Mouse (Mus musculus) midbrain, embryonic 16.5 days (tissue): ENCODE results near the gene Armcx1. TPM values are rescaled to one million over a fixed set of nuclear protein-coding genes. Genes with fewer than 3 reads are reported as not detected.
A peak's percentile ranks its signal among the peaks of the same experiment; 100 is the strongest.
"Not testable (repeated sequence)": the region's sequence is repeated elsewhere in the genome, so short reads cannot be mapped to it uniquely, and the experiment has no call there.

Source experiments
- ATAC-seq: fragments of 200-750 bp; cut with Nextera tagmentation; 2 replicates; pipeline ENCODE4 v1.8.0; 2017; ENCODE audit warnings: moderate TSS enrichment
- H3K27ac ChIP-seq: fragments of 300-500 bp; sonication (generic); 2 replicates; pipeline ENCODE4 v1.5.1; 2014; ENCODE audit warnings: mild to moderate bottlenecking, low read length, mixed read lengths
- H3K27me3 ChIP-seq: fragments of 300-500 bp; sonication (generic); 2 replicates; pipeline ENCODE4 v1.6.1; 2014; ENCODE audit warnings: low read depth, low read length, mixed read lengths; ENCODE audit not compliant: control insufficient read depth, insufficient read depth
- H3K36me3 ChIP-seq: fragments of 300-500 bp; sonication (generic); 2 replicates; pipeline ENCODE4 v1.6.1; 2014; ENCODE audit warnings: mild to moderate bottlenecking, low read length, moderate library complexity, mixed read lengths; ENCODE audit not compliant: control insufficient read depth, insufficient read depth
- H3K4me1 ChIP-seq: fragments of 300-500 bp; sonication (generic); 2 replicates; pipeline ENCODE4 v1.6.1; 2014; ENCODE audit warnings: mild to moderate bottlenecking, low read length, mixed read lengths; ENCODE audit not compliant: control insufficient read depth, insufficient read depth
- H3K4me2 ChIP-seq: fragments of 300-500 bp; sonication (generic); 2 replicates; pipeline ENCODE4 v1.6.1; 2014; ENCODE audit warnings: mild to moderate bottlenecking, low read length, mixed read lengths
- H3K4me3 ChIP-seq: fragments of 300-500 bp; sonication (generic); 2 replicates; pipeline ENCODE4 v1.5.1; 2014; ENCODE audit warnings: low read depth, mild to moderate bottlenecking, low read length, moderate library complexity, mixed read lengths
- H3K9ac ChIP-seq: fragments of 300-500 bp; sonication (generic); 2 replicates; pipeline ENCODE4 v1.6.1; 2014; ENCODE audit warnings: low read depth, low read length, mixed read lengths
- H3K9me3 ChIP-seq: fragments of 300-500 bp; sonication (generic); replicated peaks from 2 replicates; pipeline ENCODE4 v1.6.1; 2014; ENCODE audit warnings: mild to moderate bottlenecking, low read length, mixed read lengths; ENCODE audit not compliant: control insufficient read depth, poor library complexity, severe bottlenecking
- WGBS: fragments of 180-500 bp; shearing (Covaris S2); extraction: QIAGEN DNeasy Blood & Tissue Kit; methylation state at CpG from one replicate; pipeline ENCODE4 v1.1.7; 2014; 5-methylcytosine and 5-hydroxymethylcytosine counted together
- polyA plus RNA-seq: library from polyadenylated mRNA; unstranded; fragments of >200 nt; fragmentation: Nextera tagmentation; extraction: Ambion mirVana; gene quantifications from 2 replicates; pipeline ENCODE4 v1.2.1, GENCODE M21; 2015

The Armcx1 gene
- polyA plus RNA-seq, 1 experiment from 2014 or later = 97.5 TPM

DNA sequence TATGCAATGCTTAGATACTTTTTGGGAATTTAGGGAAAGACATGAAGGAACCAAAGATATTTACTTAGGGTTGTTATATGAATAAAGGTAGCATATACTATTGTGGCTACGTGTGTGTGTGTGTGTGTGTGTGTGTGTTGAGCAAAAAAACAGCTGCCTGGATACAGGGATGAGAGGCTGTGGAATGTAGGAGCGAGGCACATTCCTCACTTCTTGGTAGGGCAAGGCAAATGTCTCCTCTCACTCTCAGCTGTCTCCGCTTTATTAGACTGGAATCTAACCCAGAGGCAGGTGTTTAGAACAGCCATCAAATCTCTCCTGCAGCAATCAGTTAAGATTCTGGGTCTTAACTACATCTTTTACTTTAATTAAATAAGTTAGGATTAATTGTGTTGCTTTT lies 900 bp upstream of the Armcx1 start:
- no peak overlapping the region for H3K4me2 ChIP-seq

DNA sequence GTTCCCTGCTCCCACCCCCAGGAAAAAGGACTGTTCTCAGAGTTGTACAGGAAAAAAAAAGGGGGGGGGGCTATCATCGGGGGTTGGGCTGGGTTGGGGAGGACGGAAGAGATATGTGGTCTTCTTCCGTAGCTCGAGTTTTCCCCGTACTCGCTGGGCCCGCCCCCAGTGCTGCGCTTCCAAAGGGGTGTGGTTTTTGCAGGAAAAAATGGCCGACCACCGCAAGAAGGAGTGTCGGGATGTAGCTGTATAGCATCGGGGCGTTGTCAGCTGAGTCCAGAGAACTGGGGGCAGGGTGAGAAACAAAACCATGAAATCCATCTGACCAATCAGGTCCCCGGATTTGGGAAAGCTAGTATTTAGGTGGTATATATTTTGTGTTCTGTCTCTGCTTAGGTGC lies 761 bp downstream of the Armcx1 start:
- ATAC-seq = peak; percentile 90
- peak overlapping the region; percentile 94 for H3K27ac ChIP-seq
- WGBS = 10% methylated on average over 14 of the region's 14 CpGs
- no peaks in the 10 kb centered on the region for H3K27me3 ChIP-seq
- H3K9ac ChIP-seq = peak overlapping the region; percentile 80
- peak overlapping the region; percentile 56 for H3K4me3 ChIP-seq
- no peaks in the 10 kb centered on the region for H3K9me3 ChIP-seq
- H3K36me3 ChIP-seq = no peaks in the 10 kb centered on the region
- no peaks in the 10 kb centered on the region for H3K4me1 ChIP-seq
- H3K4me2 ChIP-seq = peak overlapping the region; percentile 60

More for the DNA sequence above, 900 bp upstream of the Armcx1 start:
- no peaks in the 10 kb centered on the region for H3K27me3 ChIP-seq
- no peak overlapping the region for H3K4me3 ChIP-seq
- WGBS = 46% methylated on average over 3 of the region's 3 CpGs
- H3K9me3 ChIP-seq = no peaks in the 10 kb centered on the region
- H3K9ac ChIP-seq = no peak overlapping the region
- peak overlapping the region; percentile 33 for H3K27ac ChIP-seq
- H3K4me1 ChIP-seq = no peaks in the 10 kb centered on the region
- no peaks in the 10 kb centered on the region for H3K36me3 ChIP-seq
- no peak for ATAC-seq

DNA sequence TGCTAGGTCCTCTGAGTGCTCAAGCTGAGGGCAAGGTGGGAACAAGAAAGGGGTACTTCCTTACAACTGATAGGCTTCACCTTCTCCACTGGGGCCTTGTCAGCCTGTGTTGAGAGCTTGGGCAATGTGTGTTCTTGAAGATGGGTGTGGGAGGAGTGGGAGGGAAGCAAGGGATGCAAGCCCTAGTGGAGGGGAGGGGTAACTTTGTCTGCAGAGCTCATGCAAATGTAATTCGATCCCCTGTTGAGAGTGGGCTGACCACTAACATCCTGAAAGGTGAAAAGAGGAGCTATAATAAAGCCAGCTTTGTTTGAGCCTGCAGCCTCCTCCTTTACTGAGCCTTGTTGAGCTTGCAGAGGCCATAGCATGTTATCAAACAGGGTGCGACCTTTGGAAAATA lies 6.0 kb downstream of the Armcx1 start:
- not testable (repeated sequence) for H3K9me3 ChIP-seq, H3K4me1 ChIP-seq, ATAC-seq, H3K4me3 ChIP-seq, H3K27me3 ChIP-seq, H3K27ac ChIP-seq, H3K4me2 ChIP-seq, H3K36me3 ChIP-seq, H3K9ac ChIP-seq
- 23% methylated on average over 1 of the region's 2 CpGs for WGBS

GRCm38 (mm10) chrX:134729778-134730177 lies 12.0 kb downstream of the Armcx1 start:
- no peak for ATAC-seq
- no peak overlapping the region for H3K9ac ChIP-seq
- no peaks in the 10 kb centered on the region for H3K36me3 ChIP-seq
- no peaks in the 10 kb centered on the region for H3K4me1 ChIP-seq
- H3K9me3 ChIP-seq = no peaks in the 10 kb centered on the region
- no peak overlapping the region for H3K4me3 ChIP-seq
- no peak overlapping the region for H3K27ac ChIP-seq
- no peak overlapping the region for H3K4me2 ChIP-seq
- H3K27me3 ChIP-seq = no peaks in the 10 kb centered on the region; the same call in 1 of the 2 replicates
- WGBS = 39% methylated on average over 4 of the region's 4 CpGs

- Histone ChIP-seq H3K9me3 (no peaks in the 10 kb centered on the region), H3K36me3 (no peaks in the 10 kb centered on the region), H3K4me2 (no peak overlapping the region), H3K27ac (no peak overlapping the region), H3K4me3 (no peak overlapping the region), H3K9ac (no peak overlapping the region), H3K4me1 (no peaks in the 10 kb centered on the region), H3K27me3 (peaks cover 5% of the 10 kb centered on the region; the same call in 1 of the 2 replicates)
- WGBS = 96% methylated on average over 1 of the region's 1 CpGs
- ATAC-seq = no peak
These were observed 20.0 kb downstream of the Armcx1 start for GRCm38 (mm10) chrX:134737796-134738195.

GRCm38 (mm10) chrX:134739160-134739559 lies 21.4 kb downstream of the Armcx1 start:
- Histone ChIP-seq H3K27me3 (peaks cover 5% of the 10 kb centered on the region; the same call in 1 of the 2 replicates), H3K36me3 (no peaks in the 10 kb centered on the region), H3K27ac (no peak overlapping the region), H3K4me1 (no peaks in the 10 kb centered on the region), H3K9me3 (no peaks in the 10 kb centered on the region), H3K9ac (no peak overlapping the region), H3K4me3 (no peak overlapping the region), H3K4me2 (no peak overlapping the region)
- no peak for ATAC-seq
- 66% methylated on average over 4 of the region's 4 CpGs for WGBS

DNA sequence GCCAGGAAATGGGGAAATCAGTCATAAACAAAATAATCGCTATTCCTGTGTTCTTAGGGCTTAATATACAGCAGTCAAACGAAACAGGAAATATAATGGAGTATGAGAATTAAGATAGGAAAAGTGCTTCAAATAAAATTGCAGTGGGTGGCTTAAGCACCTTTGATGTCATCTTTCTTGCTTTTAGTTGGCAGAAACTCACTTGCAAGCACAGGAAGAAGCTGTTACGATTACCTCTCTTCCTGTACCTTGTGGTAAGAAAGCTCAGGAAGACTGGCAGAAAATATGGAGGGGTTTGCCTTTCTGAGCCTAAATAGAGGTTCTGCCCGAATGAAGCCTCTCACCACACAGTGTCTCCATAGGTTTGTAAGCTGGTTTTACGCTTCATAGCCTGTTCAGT lies 24.1 kb downstream of the Armcx1 start:
- Histone ChIP-seq H3K27ac (no peak overlapping the region), H3K4me3 (no peak overlapping the region), H3K4me1 (no peaks in the 10 kb centered on the region), H3K4me2 (no peak overlapping the region), H3K9ac (no peak overlapping the region), H3K9me3 (no peaks in the 10 kb centered on the region), H3K36me3 (no peaks in the 10 kb centered on the region), H3K27me3 (peaks cover 3% of the 10 kb centered on the region; the same call in 1 of the 2 replicates)
- WGBS = 65% methylated on average over 5 of the region's 5 CpGs
- ATAC-seq = no peak

DNA sequence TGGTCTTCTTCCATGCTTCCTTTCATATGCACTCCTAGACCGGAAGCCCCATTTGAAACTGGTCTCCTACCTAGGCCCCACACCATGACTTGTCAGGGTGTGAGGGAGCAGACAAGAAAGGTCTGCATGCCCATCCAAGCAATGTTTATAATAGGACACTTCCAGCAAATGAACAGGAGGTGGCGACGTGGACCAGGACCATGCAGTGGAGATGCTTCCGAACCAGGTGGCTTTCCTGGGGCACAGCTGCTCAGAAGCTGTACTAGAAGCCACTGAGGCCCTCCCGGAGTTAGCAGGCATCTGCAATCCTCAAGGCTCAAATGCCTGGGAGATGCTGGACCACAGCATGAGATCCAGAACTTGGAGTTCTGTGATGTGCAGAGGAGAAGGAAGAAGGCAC lies 28.7 kb downstream of the Armcx1 start:
- Histone ChIP-seq H3K9ac (no peak overlapping the region), H3K4me2 (no peak overlapping the region), H3K27me3 (no peaks in the 10 kb centered on the region), H3K9me3 (no peaks in the 10 kb centered on the region), H3K27ac (no peak overlapping the region), H3K36me3 (no peaks in the 10 kb centered on the region), H3K4me1 (peaks cover 3% of the 10 kb centered on the region; the same call in 1 of the 2 replicates), H3K4me3 (no peak overlapping the region)
- WGBS = 33% methylated on average over 5 of the region's 5 CpGs
- ATAC-seq = no peak; the same call in 1 of the 2 replicates

GRCm38 (mm10) chrX:134750764-134751592 lies 33.2 kb downstream of the Armcx1 start, which contains the start of gene Armcx6:
Gene Armcx6 (minus strand): TSS chrX:134751417.
- WGBS = 22% methylated on average over 36 of the region's 36 CpGs
- Histone ChIP-seq H3K9ac (peak within 1 kb of the TSS; percentile 70), H3K27me3 (no peaks in the 10 kb centered on the region; the same call in 1 of the 2 replicates), H3K9me3 (no peaks in the 10 kb centered on the region), H3K4me1 (peaks cover 3% of the 10 kb centered on the region; the same call in 1 of the 2 replicates), H3K27ac (peak within 1 kb of the TSS; percentile 79), H3K36me3 (no peaks in the 10 kb centered on the region), H3K4me3 (peak within 1 kb of the TSS; percentile 48), H3K4me2 (peak within 1 kb of the TSS; percentile 51)
- ATAC-seq = peak; percentile 93
